Mouse (Mus musculus) testis, postnatal 14 days (tissue): ENCODE results near the gene Depdc1a.
"Not testable (repeated sequence)": the region's sequence is repeated elsewhere in the genome, so short reads cannot be mapped to it uniquely, and the experiment has no call there.

Experiments
- DNase-seq: peaks from one replicate; pipeline ENCODE4 v3.0.0; 2021; ENCODE audit warnings: low spot score

The Depdc1a gene

DNA sequence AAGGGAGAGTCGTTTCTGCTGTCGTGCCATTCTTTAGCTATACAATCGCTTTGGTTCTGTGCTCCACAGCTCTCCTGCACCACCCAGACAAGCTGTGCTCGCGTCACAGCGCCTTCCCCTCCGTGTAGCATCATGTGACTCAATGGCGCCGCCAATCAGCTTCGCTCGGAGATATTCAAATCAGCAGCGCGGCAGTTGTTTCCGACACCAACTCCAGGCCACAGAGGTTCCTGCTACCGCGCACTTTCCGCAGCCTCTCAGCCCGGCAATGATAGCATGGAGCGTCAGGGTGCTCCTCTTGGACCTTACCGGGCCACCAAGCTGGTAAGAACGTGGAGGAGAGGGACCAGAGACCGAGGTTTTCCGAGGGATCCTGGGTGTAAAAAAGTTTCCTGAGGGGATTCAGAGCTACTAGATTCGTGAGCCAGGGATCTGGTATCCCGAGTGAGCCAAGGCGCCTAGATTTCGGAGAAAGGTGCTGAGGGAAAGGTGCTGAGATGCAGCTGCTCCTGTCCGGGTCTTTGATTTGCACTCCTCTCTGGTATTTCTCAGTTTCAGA lies at the start of gene Depdc1a:
Gene Depdc1a (plus strand): TSS at position 191 of the 559 bp plus-strand sequence.
- DNase-seq = peak; percentile 86

- no peak for DNase-seq
Measured at GRCm38 (mm10) chr3:159470059-159470458, 25.2 kb upstream of the Depdc1a start.

GRCm38 (mm10) chr3:159475465-159475864 lies 19.8 kb upstream of the Depdc1a start:
- no peak for DNase-seq

- no peak for DNase-seq
Measured at GRCm38 (mm10) chr3:159477250-159477962, 17.8 kb upstream of the Depdc1a start.

GRCm38 (mm10) chr3:159494709-159495108 lies 524 bp upstream of the Depdc1a start:
- not testable (repeated sequence) for DNase-seq

- no peak for DNase-seq
Measured at GRCm38 (mm10) chr3:159508899-159509298, 13.7 kb downstream of the Depdc1a start.

GRCm38 (mm10) chr3:159528563-159528962 lies 33.3 kb downstream of the Depdc1a start:
- no peak for DNase-seq

DNA sequence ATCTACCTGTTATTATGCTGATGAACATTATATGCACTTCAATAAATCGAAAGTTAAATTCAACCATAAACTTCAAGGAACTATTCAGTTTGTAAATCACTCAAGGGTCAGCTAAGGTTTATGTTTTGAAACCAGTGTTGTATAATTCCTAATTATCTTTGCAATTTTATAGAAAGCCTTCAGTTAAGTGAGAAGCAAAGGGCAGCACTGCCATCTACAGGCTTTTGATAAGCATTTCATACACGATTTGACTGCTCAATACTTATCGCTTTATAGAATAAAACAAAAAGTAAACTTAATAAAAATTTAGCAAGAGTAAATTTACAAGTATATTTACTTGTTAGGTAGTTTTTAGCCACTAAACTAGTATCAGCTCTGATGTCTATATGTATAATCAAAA lies 53.1 kb downstream of the Depdc1a start:
- no peak for DNase-seq

DNA sequence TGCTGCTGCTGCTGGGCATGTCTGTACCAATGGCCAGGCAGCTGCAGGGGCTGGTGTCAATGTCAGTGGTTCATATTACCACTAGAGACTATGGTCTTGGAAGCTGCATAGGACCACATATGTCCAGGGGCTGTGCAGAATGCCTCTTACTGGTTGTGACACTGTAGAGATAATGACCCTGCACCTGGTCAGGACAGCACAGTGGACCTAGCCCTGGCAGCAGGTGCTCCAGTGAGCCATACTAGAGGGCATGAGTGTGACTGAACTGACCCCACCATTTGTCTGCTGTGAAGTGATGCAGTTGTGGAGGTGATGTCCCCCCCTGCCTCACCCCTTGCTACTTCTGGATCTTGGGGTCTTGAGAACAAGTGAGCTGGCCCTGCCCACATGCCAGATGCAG lies 55.0 kb downstream of the Depdc1a start:
- no peak for DNase-seq
